Mouse (Mus musculus) stomach, postnatal 0 days (tissue): ENCODE data around the gene Xdh. TPM values are rescaled to one million over a fixed set of nuclear protein-coding genes. Genes with fewer than 3 reads are reported as not detected.

Experiments used
- ATAC-seq: fragments of 200-750 bp; cut with Nextera tagmentation; 2 replicates; pipeline ENCODE4 v1.8.0; 2017; ENCODE audit not compliant: low FRiP score, low TSS enrichment
- DNase-seq: peaks from one replicate; pipeline ENCODE4 v3.0.0-alpha.2; 2016; ENCODE audit warnings: low spot score
- H3K27ac ChIP-seq: fragments of 300-500 bp; sonication (generic); replicated peaks from 2 replicates; pipeline ENCODE4 v1.5.1; 2014; ENCODE audit warnings: mild to moderate bottlenecking, control low read depth
- H3K27me3 ChIP-seq: fragments of 300-500 bp; sonication (generic); 2 replicates; pipeline ENCODE4 v1.6.1; 2014; ENCODE audit warnings: low read length; ENCODE audit not compliant: control insufficient read depth, insufficient read depth
- H3K36me3 ChIP-seq: fragments of 300-500 bp; sonication (generic); 2 replicates; pipeline ENCODE4 v1.6.1; 2014; ENCODE audit warnings: low read length, mixed read lengths; ENCODE audit not compliant: control insufficient read depth, insufficient read depth
- H3K4me1 ChIP-seq: fragments of 300-500 bp; sonication (generic); replicated peaks from 2 replicates; pipeline ENCODE4 v1.6.1; 2014; ENCODE audit warnings: antibody characterized with exemption; ENCODE audit not compliant: control insufficient read depth, insufficient read depth
- H3K4me2 ChIP-seq: fragments of 300-500 bp; sonication (generic); replicated peaks from 2 replicates; pipeline ENCODE4 v1.6.1; 2014; ENCODE audit warnings: low read depth, mild to moderate bottlenecking, control low read depth, moderate library complexity
- H3K4me3 ChIP-seq: fragments of 300-500 bp; sonication (generic); 2 replicates; pipeline ENCODE4 v1.5.1; 2014; ENCODE audit warnings: low read depth, low read length, control low read depth
- H3K9ac ChIP-seq: fragments of 300-500 bp; sonication (generic); 2 replicates; pipeline ENCODE4 v1.6.1; 2014; ENCODE audit warnings: mild to moderate bottlenecking, low read length, control low read depth, mixed read lengths
- H3K9me3 ChIP-seq: fragments of 300-500 bp; sonication (generic); 2 replicates; pipeline ENCODE4 v1.6.1; 2016; ENCODE audit warnings: low read length; ENCODE audit not compliant: control insufficient read depth
- CTCF ChIP-seq: IDR thresholded peaks from 2 replicates; pipeline ENCODE4 v1.5.1; 2016; ENCODE audit warnings: antibody characterized with exemption, low read depth, mild to moderate bottlenecking, moderate library complexity
- EP300 ChIP-seq: optimal IDR thresholded peaks from 2 replicates; pipeline ENCODE3; 2016; ENCODE audit warnings: antibody characterized with exemption
- WGBS: fragments of 180-500 bp; shearing (Covaris S2); extraction: QIAGEN DNeasy Blood & Tissue Kit; methylation state at CpG from one replicate; pipeline ENCODE4 v1.1.7; 2014; 5-methylcytosine and 5-hydroxymethylcytosine counted together
- polyA plus RNA-seq: library from polyadenylated mRNA; unstranded; fragments of >200 nt; fragmentation: Nextera tagmentation; extraction: Ambion mirVana; gene quantifications from 2 replicates; pipeline ENCODE4 v1.2.1, GENCODE M21; 2015

Gene Xdh
- polyA plus RNA-seq, 1 experiment from 2014 or later: 16.4 TPM

DNA sequence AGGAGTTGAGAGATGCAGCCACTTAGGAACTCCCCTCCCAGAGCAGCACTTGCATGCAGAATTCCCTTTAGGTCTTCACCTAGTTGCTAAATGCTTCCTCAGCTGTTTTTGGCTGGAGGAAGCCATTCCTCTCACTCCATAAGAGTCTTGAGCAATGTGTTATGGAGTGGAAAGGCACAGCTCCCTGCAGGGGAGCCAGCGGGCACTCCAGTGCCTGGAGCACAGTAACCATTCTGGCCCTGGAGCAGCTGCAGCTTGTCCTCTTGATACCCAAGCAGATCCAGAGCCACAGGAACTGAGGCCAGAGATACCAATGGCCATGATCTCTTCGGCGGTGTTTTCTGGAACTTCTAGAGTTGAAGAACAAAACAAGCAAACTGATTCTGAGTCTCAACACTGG is 113.4 kb downstream of the Xdh start:
- Histone ChIP-seq H3K27ac (no peak overlapping the region), H3K36me3 (no peaks in the 10 kb centered on the region), H3K4me2 (no peak overlapping the region), H3K27me3 (no peaks in the 10 kb centered on the region), H3K4me3 (no peak overlapping the region), H3K9me3 (no peaks in the 10 kb centered on the region), H3K9ac (no peak overlapping the region), H3K4me1 (no peaks in the 10 kb centered on the region)
- DNase-seq (no peak), ATAC-seq (no peak)
- WGBS: 95% methylated on average over 3 of the region's 3 CpGs
- TF ChIP-seq CTCF: no peak
- no peak for TF ChIP-seq EP300

Other genes starting within 250 kb of the Xdh start
- 0.07 and 0.15 TPM in 2 replicates for gene Galnt14, start 239.7 kb downstream of the Xdh start, polyA plus RNA-seq
- gene Ehd3, start 146.1 kb downstream of the Xdh start, polyA plus RNA-seq: 2.8 and 2.9 TPM in 2 replicates
- not detected in 2 replicates for gene Srd5a2, start 97.7 kb upstream of the Xdh start, polyA plus RNA-seq